Mouse (Mus musculus) G1E (cell line): ENCODE measurements around the gene Cbx7. TPM values are rescaled to one million over a fixed set of nuclear protein-coding genes. Genes with fewer than 3 reads are reported as not detected.
A peak's percentile ranks its signal among the peaks of the same experiment; 100 is the strongest.

ENCODE experiments used
- ATAC-seq: 2 replicates; pipeline ENCODE4 v1.8.0; 2016; ENCODE audit warnings: mild to moderate bottlenecking; ENCODE audit not compliant: insufficient number of reproducible peaks, poor library complexity, low FRiP score, severe bottlenecking; ENCODE audit errors: extremely low read depth
- DNase-seq: peaks from one replicate; pipeline ENCODE4 v3.0.0; 2012; ENCODE audit warnings: low spot score
- H3K27me3 ChIP-seq: 2 replicates; pipeline ENCODE4 v1.6.1; 2012; ENCODE audit warnings: mild to moderate bottlenecking, low read length, inconsistent platforms; ENCODE audit not compliant: insufficient read depth
- H3K36me3 ChIP-seq: replicated peaks from 2 replicates; pipeline ENCODE3; 2012; ENCODE audit warnings: mild to moderate bottlenecking, inconsistent platforms
- H3K4me1 ChIP-seq: 2 replicates; pipeline ENCODE4 v1.6.1; 2012; ENCODE audit warnings: low read depth, low read length, inconsistent platforms, mixed read lengths; ENCODE audit not compliant: insufficient read depth
- H3K4me3 ChIP-seq: 2 replicates; pipeline ENCODE4 v1.5.1; 2012; ENCODE audit warnings: low read depth, mild to moderate bottlenecking, inconsistent platforms, low read length, moderate library complexity, mixed read lengths
- H3K9me3 ChIP-seq: replicated peaks from 2 replicates; pipeline ENCODE4 v1.6.1; 2012; ENCODE audit warnings: inconsistent platforms
- CTCF ChIP-seq: IDR thresholded peaks from 2 replicates; pipeline ENCODE4 v1.5.1; 2012; ENCODE audit warnings: low read depth, low read length, inconsistent platforms, mixed read lengths
- GATA1 ChIP-seq: IDR thresholded peaks from 2 replicates; pipeline ENCODE4 v1.6.1; 2012; ENCODE audit warnings: borderline replicate concordance, low read length, inconsistent platforms, mixed read lengths
- GATA2 ChIP-seq: IDR thresholded peaks from 2 replicates; pipeline ENCODE4 v1.6.1; 2012; ENCODE audit warnings: low read depth, low read length, inconsistent platforms, borderline replicate concordance
- POLR2AphosphoS5 ChIP-seq: IDR thresholded peaks from 2 replicates; pipeline ENCODE4 v1.6.1; 2012; ENCODE audit warnings: low read depth, low read length, inconsistent platforms; ENCODE audit not compliant: insufficient replicate concordance
- TAL1 ChIP-seq: conservative IDR thresholded peaks from 2 replicates; pipeline ENCODE4 v1.6.1; 2012; ENCODE audit warnings: low read depth, low read length, inconsistent platforms, mixed read lengths
- polyA plus RNA-seq: library from polyadenylated mRNA; stranded (reverse); fragments of >175 nt; gene quantifications from 2 replicates; pipeline ENCODE4 v1.2.3, GENCODE M21; 2012
- total RNA-seq, 2 experiments: library from RNA; stranded (forward) in 1 of 2; stranded (reverse) in 1 of 2; fragments of 200-1000 nt in 1 of 2; fragments of >200 nt in 1 of 2; fragmentation: Nextera tagmentation in 1 of 2; gene quantifications; 2 replicates each; pipeline ENCODE4 v1.2.3; 2014 to 2017

Gene Cbx7
- 8.4 and 9.0 TPM in 2 replicates for total RNA-seq (2014; fragmentation: Nextera tagmentation)
- 2.0 and 2.7 TPM in 2 replicates for total RNA-seq (2017)
- polyA plus RNA-seq, result 8.9 and 9.5 TPM in 2 replicates

DNA sequence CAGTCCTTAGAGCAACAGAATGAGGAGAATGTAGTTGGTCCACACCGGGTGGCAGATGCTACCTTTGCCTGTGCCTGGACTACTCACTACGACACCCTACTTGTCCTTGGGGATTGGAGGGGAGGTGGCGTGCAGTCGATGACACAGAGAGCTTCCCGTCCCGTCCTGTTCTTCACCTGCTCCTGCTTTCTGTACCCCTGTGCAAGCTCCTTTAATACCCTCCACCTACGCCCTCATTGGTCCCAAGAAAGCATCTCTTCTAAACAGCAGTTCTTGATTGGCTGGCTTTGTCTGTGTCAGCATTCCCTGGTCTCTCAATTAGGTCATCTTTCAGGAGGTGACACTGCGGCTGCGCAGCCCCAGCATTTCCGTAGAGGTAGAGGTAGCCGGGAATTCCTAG lies at the start of gene Cbx7:
Cbx7 (minus strand) TSS at position 180 of the 400 bp plus-strand sequence.
- DNase-seq, result no peak
- Histone ChIP-seq H3K36me3 (no peaks in the 10 kb centered on the region), H3K9me3 (no peaks in the 10 kb centered on the region), H3K27me3 (peaks cover 12% of the 10 kb centered on the region), H3K4me1 (no peaks in the 10 kb centered on the region), H3K4me3 (no peak within 1 kb of the TSS)
- no peak for TF ChIP-seq GATA1
- TF ChIP-seq TAL1, result no peak
- no peak for TF ChIP-seq POLR2AphosphoS5
- TF ChIP-seq GATA2, result no peak
- TF ChIP-seq CTCF, result no peak
- no peak for ATAC-seq

DNA sequence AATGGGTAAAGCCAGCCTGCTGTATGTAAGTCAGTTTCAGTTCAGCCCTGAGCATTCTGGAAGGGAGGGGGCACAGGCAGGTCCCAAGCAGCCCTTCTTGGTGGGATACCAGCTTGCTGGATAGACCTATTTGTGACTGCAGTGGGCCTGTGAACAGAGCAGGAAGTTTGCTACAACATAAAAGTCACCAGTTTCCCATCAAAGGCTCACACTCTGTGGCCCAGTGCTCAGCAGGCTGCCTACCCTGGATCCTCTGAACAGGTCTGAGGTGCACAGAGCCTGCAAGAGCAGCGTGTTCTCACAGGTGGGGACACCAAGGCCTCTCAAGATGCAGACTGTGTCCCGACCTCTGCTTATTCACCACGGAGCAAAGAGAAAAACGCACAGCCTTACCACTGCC lies 49.6 kb upstream of the Cbx7 start:
- Histone ChIP-seq H3K4me1 (peaks cover 6% of the 10 kb centered on the region; the same call in 1 of the 2 replicates), H3K36me3 (no peaks in the 10 kb centered on the region), H3K9me3 (no peaks in the 10 kb centered on the region), H3K27me3 (peaks cover 19% of the 10 kb centered on the region), H3K4me3 (no peak overlapping the region)
- ATAC-seq, result no peak
- TF ChIP-seq POLR2AphosphoS5 (no peak), GATA1 (no peak), CTCF (no peak), TAL1 (no peak), GATA2 (no peak)
- DNase-seq, result no peak

DNA sequence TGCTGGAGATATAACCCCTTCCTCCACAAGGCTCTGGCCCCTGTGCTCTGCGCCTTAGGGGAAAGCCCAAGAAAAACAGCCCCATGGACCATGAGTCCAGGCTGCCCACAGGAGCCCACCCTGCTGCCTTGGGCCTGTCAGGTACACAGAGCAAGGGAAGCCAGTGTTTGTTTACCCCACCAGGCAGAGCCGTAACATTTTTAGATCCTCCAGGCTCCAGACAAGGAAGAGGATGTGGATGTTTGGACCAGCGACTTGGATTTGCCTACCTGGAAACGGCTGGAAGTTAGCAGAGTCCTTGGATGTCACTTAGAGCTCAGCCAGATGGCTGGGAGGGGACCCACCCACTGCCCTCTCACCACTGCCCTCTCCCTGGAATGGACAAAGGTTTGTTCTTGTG lies 48.7 kb upstream of the Cbx7 start:
- DNase-seq (no peak), ATAC-seq (no peak)
- Histone ChIP-seq H3K9me3 (no peaks in the 10 kb centered on the region), H3K4me3 (no peak overlapping the region), H3K4me1 (peaks cover 8% of the 10 kb centered on the region; the same call in 1 of the 2 replicates), H3K36me3 (no peaks in the 10 kb centered on the region), H3K27me3 (peaks cover 24% of the 10 kb centered on the region)
- TF ChIP-seq CTCF, result no peak
- no peak for TF ChIP-seq POLR2AphosphoS5
- TF ChIP-seq GATA2, result no peak
- no peak for TF ChIP-seq GATA1
- TF ChIP-seq TAL1, result no peak

DNA sequence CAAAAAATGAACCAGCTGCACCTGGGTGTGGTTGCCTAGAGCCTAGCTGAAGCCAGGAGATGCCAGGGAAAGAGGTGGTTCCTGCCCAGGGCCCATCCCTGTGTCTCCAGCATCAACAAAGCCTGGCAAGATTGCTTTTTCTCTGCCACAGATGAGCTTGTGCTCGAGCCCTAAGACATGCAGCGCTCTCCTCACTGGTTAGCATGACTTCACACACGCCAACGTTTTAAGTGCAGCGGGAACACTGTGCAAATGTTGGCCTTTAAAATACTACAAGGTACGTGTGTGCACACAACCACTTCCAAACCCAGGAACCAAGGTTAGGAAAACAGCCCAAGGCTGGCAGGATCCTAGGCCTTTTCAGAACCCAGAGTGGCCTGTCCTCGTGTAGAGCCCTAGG lies 48.3 kb upstream of the Cbx7 start:
- TF ChIP-seq POLR2AphosphoS5 (no peak), CTCF (no peak), GATA2 (no peak), TAL1 (no peak), GATA1 (no peak)
- Histone ChIP-seq H3K36me3 (no peaks in the 10 kb centered on the region), H3K27me3 (peaks cover 25% of the 10 kb centered on the region), H3K9me3 (no peaks in the 10 kb centered on the region), H3K4me3 (no peak overlapping the region), H3K4me1 (peaks cover 8% of the 10 kb centered on the region; the same call in 1 of the 2 replicates)
- no peak for DNase-seq
- no peak for ATAC-seq

DNA sequence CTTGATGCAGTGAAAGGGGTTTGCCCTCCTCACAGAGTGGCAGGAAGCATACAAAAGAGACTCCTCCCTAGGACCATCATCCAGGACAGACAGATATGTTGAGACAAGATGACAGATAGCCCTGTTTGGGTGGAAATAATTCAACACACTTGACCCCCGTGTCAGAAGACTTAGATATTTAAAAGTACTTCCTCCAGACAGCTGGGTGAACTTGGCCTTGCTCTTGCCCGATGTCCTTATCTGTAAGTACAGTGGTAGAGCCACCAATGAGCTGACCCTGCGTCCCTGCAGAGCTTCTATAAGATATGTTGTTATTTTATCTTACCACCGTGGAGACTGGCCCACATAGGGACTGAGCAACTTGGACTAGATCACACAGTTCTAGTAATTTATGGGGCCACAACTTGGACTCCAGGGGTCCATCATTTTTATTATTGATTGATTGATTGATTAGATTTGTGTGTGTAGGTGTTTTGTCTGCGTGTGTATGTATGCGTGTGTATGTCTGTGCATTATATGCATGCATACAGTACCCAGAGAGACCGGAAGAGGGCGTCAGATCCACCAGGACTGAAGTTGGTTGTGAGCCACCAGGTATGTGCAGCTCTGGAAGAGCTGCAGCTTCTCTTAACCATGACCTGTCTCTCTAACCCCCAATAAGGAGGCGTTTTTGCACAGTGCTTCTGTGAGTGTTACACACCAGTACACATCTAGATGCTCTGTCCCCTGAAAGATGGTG lies 45.8 kb upstream of the Cbx7 start:
- TF ChIP-seq GATA1 (no peak), TAL1 (no peak), GATA2 (no peak), CTCF (no peak), POLR2AphosphoS5 (no peak)
- peaks cover 32% of the 10 kb centered on the region for H3K27me3 ChIP-seq

DNA sequence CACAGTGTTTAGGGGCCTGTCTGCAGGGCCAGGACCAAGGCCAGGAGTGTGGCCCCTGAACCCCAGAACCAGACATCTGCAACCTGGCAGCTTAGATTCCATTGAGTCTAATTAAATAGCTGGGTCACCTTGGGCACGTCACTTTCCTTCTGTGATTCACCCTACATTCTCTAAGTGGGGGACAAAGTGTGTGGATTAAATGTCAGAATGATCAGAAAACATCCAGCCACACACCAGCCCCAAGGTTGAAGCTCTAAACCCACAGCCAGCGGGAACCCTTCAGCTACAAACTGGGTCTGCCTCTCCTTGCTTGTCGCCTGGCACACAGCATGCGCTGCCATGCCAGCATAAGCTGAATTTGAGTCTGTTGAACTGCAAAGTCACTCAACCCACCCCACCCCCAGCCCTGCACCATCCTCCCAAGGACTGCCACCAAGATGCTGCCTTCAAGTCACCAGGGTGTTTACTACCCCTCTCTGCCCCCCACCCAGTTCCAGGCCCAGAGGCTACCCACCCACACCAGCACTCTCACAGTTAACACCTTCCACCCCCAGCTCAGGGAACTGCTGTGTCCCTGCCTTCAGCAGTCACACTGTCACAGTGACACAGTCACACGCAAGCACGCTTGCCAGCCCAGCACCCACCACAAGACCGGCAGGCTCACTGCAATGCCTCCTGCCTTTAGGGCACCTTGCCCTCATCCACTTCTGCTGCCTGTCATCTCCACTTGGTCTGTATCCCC lies 44.5 kb upstream of the Cbx7 start:
- no peak for TF ChIP-seq TAL1
- TF ChIP-seq GATA2, result no peak
- TF ChIP-seq POLR2AphosphoS5, result no peak
- no peak for TF ChIP-seq GATA1
- TF ChIP-seq CTCF, result no peak
- no peak overlapping the region for H3K4me3 ChIP-seq
- peaks cover 34% of the 10 kb centered on the region for H3K27me3 ChIP-seq

More for the DNA sequence above, 45.8 kb upstream of the Cbx7 start:
- Histone ChIP-seq H3K4me3 (no peak overlapping the region), H3K9me3 (peaks cover 12% of the 10 kb centered on the region), H3K4me1 (peaks cover 8% of the 10 kb centered on the region; the same call in 1 of the 2 replicates), H3K36me3 (no peaks in the 10 kb centered on the region)
- DNase-seq (no peak), ATAC-seq (peak; percentile 57)

More for the DNA sequence above, 44.5 kb upstream of the Cbx7 start:
- no peaks in the 10 kb centered on the region for H3K36me3 ChIP-seq
- peaks cover 12% of the 10 kb centered on the region for H3K9me3 ChIP-seq
- ATAC-seq (no peak), DNase-seq (no peak)
- H3K4me1 ChIP-seq, result peaks cover 8% of the 10 kb centered on the region; the same call in 1 of the 2 replicates
